Mouse (Mus musculus) spleen, postnatal 4 days (tissue): Measurements from ENCODE around the gene Bach1.
A peak's percentile ranks its signal among the peaks of the same experiment; 100 is the strongest.
"Not testable (repeated sequence)": the region's sequence is repeated elsewhere in the genome, so short reads cannot be mapped to it uniquely, and the experiment has no call there.

Experiments used
- DNase-seq, 2 experiments: peaks; one replicate each; pipeline ENCODE4 v3.0.0; 2022; ENCODE audit warnings: low spot score in 2 of 2

The Bach1 gene

GRCm38 (mm10) chr16:87680912-87681634 lies 17.7 kb upstream of the Bach1 start:
- DNase-seq: no peak

GRCm38 (mm10) chr16:87681848-87682247 lies 16.9 kb upstream of the Bach1 start:
- no peak for DNase-seq

GRCm38 (mm10) chr16:87686458-87686857 lies 12.3 kb upstream of the Bach1 start:
- DNase-seq: no peak

GRCm38 (mm10) chr16:87687346-87687745 lies 11.4 kb upstream of the Bach1 start:
- no peak for DNase-seq

- not testable (repeated sequence) for DNase-seq
Observed at GRCm38 (mm10) chr16:87688328-87688727, 10.4 kb upstream of the Bach1 start.

GRCm38 (mm10) chr16:87688823-87689222 lies 9.9 kb upstream of the Bach1 start:
- DNase-seq: not testable (repeated sequence)

GRCm38 (mm10) chr16:87689225-87689624 lies 9.5 kb upstream of the Bach1 start:
- DNase-seq: no peak

- no peak for DNase-seq
Observed at GRCm38 (mm10) chr16:87690506-87690905, 8.2 kb upstream of the Bach1 start.

GRCm38 (mm10) chr16:87691102-87691501 lies 7.6 kb upstream of the Bach1 start:
- no peak for DNase-seq

GRCm38 (mm10) chr16:87692591-87692990 lies 6.2 kb upstream of the Bach1 start:
- no peak for DNase-seq

GRCm38 (mm10) chr16:87697707-87698365 lies 909 bp upstream of the Bach1 start:
- DNase-seq: peak in 1 of 2 experiments; percentile 41

- DNase-seq: no peak
Observed at GRCm38 (mm10) chr16:87699306-87699692, 554 bp downstream of the Bach1 start.

- DNase-seq: peak; percentile 49 to 73
Observed at GRCm38 (mm10) chr16:87699693-87700394, 1.1 kb downstream of the Bach1 start.

- no peak for DNase-seq
Observed at GRCm38 (mm10) chr16:87700395-87700765, 1.6 kb downstream of the Bach1 start.

GRCm38 (mm10) chr16:87701891-87702290 lies 3.1 kb downstream of the Bach1 start:
- no peak for DNase-seq

GRCm38 (mm10) chr16:87702881-87703280 lies 4.1 kb downstream of the Bach1 start:
- DNase-seq: no peak

- no peak for DNase-seq
Observed at GRCm38 (mm10) chr16:87704225-87704624, 5.5 kb downstream of the Bach1 start.

- DNase-seq: no peak
Observed at GRCm38 (mm10) chr16:87705892-87706589, 7.3 kb downstream of the Bach1 start.

- DNase-seq: no peak
Observed at GRCm38 (mm10) chr16:87707335-87707734, 8.6 kb downstream of the Bach1 start.

GRCm38 (mm10) chr16:87708570-87708969 lies 9.8 kb downstream of the Bach1 start:
- no peak for DNase-seq

- DNase-seq: no peak
Observed at GRCm38 (mm10) chr16:87709144-87709543, 10.4 kb downstream of the Bach1 start.

GRCm38 (mm10) chr16:87709971-87710370 lies 11.2 kb downstream of the Bach1 start:
- DNase-seq: no peak
